Mouse (Mus musculus) kidney, postnatal 0 days (tissue): ENCODE data around the gene Chchd3. TPM values are rescaled to one million over a fixed set of nuclear protein-coding genes. Genes with fewer than 3 reads are reported as not detected.

Experiments
- ATAC-seq: fragments of 200-750 bp; cut with Nextera tagmentation; replicated peaks from 2 replicates; pipeline ENCODE4 v1.8.0; 2017; ENCODE audit warnings: low read depth, moderate number of reproducible peaks, moderate TSS enrichment, moderate library complexity; ENCODE audit not compliant: low FRiP score
- DNase-seq: peaks from one replicate; pipeline ENCODE4 v3.0.0-alpha.2; 2016; ENCODE audit warnings: low spot score
- H3K27ac ChIP-seq: fragments of 300-500 bp; sonication (generic); 2 replicates; pipeline ENCODE4 v1.5.1; 2014; ENCODE audit warnings: mild to moderate bottlenecking
- H3K27me3 ChIP-seq: fragments of 300-500 bp; sonication (generic); 2 replicates; pipeline ENCODE4 v1.6.1; 2014; ENCODE audit warnings: low read length, mixed read lengths; ENCODE audit not compliant: insufficient read depth
- H3K36me3 ChIP-seq: fragments of 300-500 bp; sonication (generic); 2 replicates; pipeline ENCODE4 v1.6.1; 2014; ENCODE audit warnings: low read length, mixed read lengths; ENCODE audit not compliant: insufficient read depth
- H3K4me1 ChIP-seq: fragments of 300-500 bp; sonication (generic); replicated peaks from 2 replicates; pipeline ENCODE4 v1.6.1; 2014; ENCODE audit warnings: antibody characterized with exemption, low read length, mixed read lengths; ENCODE audit not compliant: insufficient read depth
- H3K4me2 ChIP-seq: fragments of 300-500 bp; sonication (generic); 2 replicates; pipeline ENCODE4 v1.6.1; 2014; ENCODE audit warnings: mild to moderate bottlenecking, low read length, moderate library complexity, mixed read lengths
- H3K4me3 ChIP-seq: fragments of 300-500 bp; sonication (generic); replicated peaks from 2 replicates; pipeline ENCODE4 v1.5.1; 2014; ENCODE audit warnings: low read depth, low read length
- H3K9ac ChIP-seq: fragments of 300-500 bp; sonication (generic); 2 replicates; pipeline ENCODE4 v1.6.1; 2014; ENCODE audit warnings: low read depth, low read length
- H3K9me3 ChIP-seq: fragments of 300-500 bp; sonication (generic); replicated peaks from 2 replicates; pipeline ENCODE4 v1.6.1; 2016; ENCODE audit warnings: low read length, inconsistent platforms, mixed read lengths
- CTCF ChIP-seq: IDR thresholded peaks from 2 replicates; pipeline ENCODE4 v1.5.1; 2016; ENCODE audit warnings: antibody characterized with exemption, low read depth, mild to moderate bottlenecking, moderate library complexity
- WGBS: fragments of 180-500 bp; shearing (Covaris S2); extraction: QIAGEN DNeasy Blood & Tissue Kit; methylation state at CpG from one replicate; pipeline ENCODE4 v1.1.7; 2014; 5-methylcytosine and 5-hydroxymethylcytosine counted together
- polyA plus RNA-seq: library from polyadenylated mRNA; unstranded; fragments of >200 nt; fragmentation: Nextera tagmentation; extraction: Ambion mirVana; gene quantifications from 2 replicates; pipeline ENCODE4 v1.2.1, GENCODE M21; 2015

Gene Chchd3
- polyA plus RNA-seq, 1 experiment from 2014 or later: 154 TPM

- TF ChIP-seq CTCF: no peak
- ATAC-seq: no peak
- H3K4me1 ChIP-seq: 0 out of 2 replicates have a peak, but pooled peaks cover 4% of the 10 kb centered on the region
- H3K4me2 ChIP-seq: no peak overlapping the region
- no peak overlapping the region for H3K27ac ChIP-seq
- H3K36me3 ChIP-seq: no peaks in the 10 kb centered on the region
- H3K27me3 ChIP-seq: no peaks in the 10 kb centered on the region
- no peak overlapping the region for H3K9ac ChIP-seq
- 33% methylated on average over 1 of the region's 1 CpGs for WGBS
- no peaks in the 10 kb centered on the region for H3K9me3 ChIP-seq
- H3K4me3 ChIP-seq: no peak overlapping the region
- DNase-seq: no peak
These were observed 272.7 kb downstream of the Chchd3 start for GRCm38 (mm10) chr6:32787399-32787798.

GRCm38 (mm10) chr6:32786196-32786595, 273.9 kb downstream of the Chchd3 start:
- H3K9me3 ChIP-seq: no peaks in the 10 kb centered on the region
- H3K4me2 ChIP-seq: no peak overlapping the region
- no peaks in the 10 kb centered on the region for H3K36me3 ChIP-seq
- H3K4me3 ChIP-seq: no peak overlapping the region
- H3K4me1 ChIP-seq: 0 out of 2 replicates have a peak, but pooled peaks cover 4% of the 10 kb centered on the region
- 92% methylated on average over 5 of the region's 5 CpGs for WGBS
- ATAC-seq (no peak), DNase-seq (no peak)
- TF ChIP-seq CTCF: no peak
- no peaks in the 10 kb centered on the region for H3K27me3 ChIP-seq
- no peak overlapping the region for H3K27ac ChIP-seq
- no peak overlapping the region for H3K9ac ChIP-seq

GRCm38 (mm10) chr6:32783102-32783501, 277.0 kb downstream of the Chchd3 start:
- Histone ChIP-seq H3K4me1 (peaks cover 11% of the 10 kb centered on the region), H3K36me3 (no peaks in the 10 kb centered on the region), H3K4me3 (no peak overlapping the region), H3K27me3 (no peaks in the 10 kb centered on the region), H3K4me2 (no peak overlapping the region), H3K27ac (no peak overlapping the region), H3K9ac (no peak overlapping the region), H3K9me3 (no peaks in the 10 kb centered on the region)
- no peak for DNase-seq
- no peak for TF ChIP-seq CTCF
- WGBS: 79% methylated on average over 4 of the region's 4 CpGs
- no peak for ATAC-seq

GRCm38 (mm10) chr6:32780602-32781001, 279.5 kb downstream of the Chchd3 start:
- Histone ChIP-seq H3K36me3 (no peaks in the 10 kb centered on the region), H3K4me2 (peak overlapping the region; percentile 52), H3K27ac (peak overlapping the region; percentile 57; the same call in 1 of the 2 replicates), H3K9ac (no peak overlapping the region), H3K27me3 (no peaks in the 10 kb centered on the region), H3K9me3 (no peaks in the 10 kb centered on the region), H3K4me3 (no peak overlapping the region), H3K4me1 (peaks cover 7% of the 10 kb centered on the region)
- TF ChIP-seq CTCF: no peak
- 13% methylated on average over 11 of the region's 11 CpGs for WGBS
- peak; percentile 29 for DNase-seq
- ATAC-seq: no peak

- no peak overlapping the region for H3K4me2 ChIP-seq
- 63% methylated on average over 11 of the region's 11 CpGs for WGBS
These were observed 283.7 kb downstream of the Chchd3 start for GRCm38 (mm10) chr6:32776384-32776783.

GRCm38 (mm10) chr6:32754524-32754923, 305.5 kb downstream of the Chchd3 start:
- H3K9ac ChIP-seq: no peak overlapping the region
- H3K9me3 ChIP-seq: no peaks in the 10 kb centered on the region; the same call in 1 of the 2 replicates
- no peak for TF ChIP-seq CTCF
- no peaks in the 10 kb centered on the region for H3K4me1 ChIP-seq
- DNase-seq (no peak), ATAC-seq (no peak)
- 86% methylated on average over 10 of the region's 10 CpGs for WGBS
- H3K27me3 ChIP-seq: no peaks in the 10 kb centered on the region
- no peak overlapping the region for H3K27ac ChIP-seq
- no peak overlapping the region for H3K4me3 ChIP-seq
- H3K4me2 ChIP-seq: no peak overlapping the region
- H3K36me3 ChIP-seq: no peaks in the 10 kb centered on the region

More at GRCm38 (mm10) chr6:32776384-32776783, 283.7 kb downstream of the Chchd3 start:
- TF ChIP-seq CTCF: no peak
- Histone ChIP-seq H3K4me1 (peaks cover 7% of the 10 kb centered on the region), H3K9ac (no peak overlapping the region), H3K27me3 (no peaks in the 10 kb centered on the region), H3K27ac (no peak overlapping the region), H3K4me3 (no peak overlapping the region), H3K9me3 (no peaks in the 10 kb centered on the region), H3K36me3 (no peaks in the 10 kb centered on the region)
- ATAC-seq (no peak), DNase-seq (no peak)

GRCm38 (mm10) chr6:32749821-32750220, 310.2 kb downstream of the Chchd3 start:
- peak; percentile 49; the same call in 1 of the 2 replicates for TF ChIP-seq CTCF
- H3K27me3 ChIP-seq: no peaks in the 10 kb centered on the region
- no peak for DNase-seq
- H3K9me3 ChIP-seq: no peaks in the 10 kb centered on the region; the same call in 1 of the 2 replicates
- WGBS: 98% methylated on average over 1 of the region's 1 CpGs
- no peak for ATAC-seq
- H3K9ac ChIP-seq: no peak overlapping the region
- H3K4me2 ChIP-seq: no peak overlapping the region
- no peaks in the 10 kb centered on the region for H3K4me1 ChIP-seq
- no peak overlapping the region for H3K4me3 ChIP-seq
- no peaks in the 10 kb centered on the region for H3K36me3 ChIP-seq
- H3K27ac ChIP-seq: no peak overlapping the region
